Mouse (Mus musculus): ENCODE measurements around the gene Tbc1d7. TPM values are rescaled to one million over a fixed set of nuclear protein-coding genes. Genes with fewer than 3 reads are reported as not detected.

The Tbc1d7 gene
- polyA plus RNA-seq, 1 experiment from 2014 or later, result 67.1 TPM

GRCm38 (mm10) chr13:43102943-43103342 is 68.4 kb downstream of the Tbc1d7 start:
- Histone ChIP-seq H3K9me3 (peaks cover 6% of the 10 kb centered on the region; the same call in 1 of the 2 replicates), H3K9ac (replicated peaks) (no peak overlapping the region), H3K4me1 (replicated peaks) (no peaks in the 10 kb centered on the region), H3K27ac (no peak overlapping the region), H3K4me2 (no peak overlapping the region), H3K4me3 (replicated peaks) (no peak overlapping the region), H3K36me3 (no peaks in the 10 kb centered on the region), H3K27me3 (no peaks in the 10 kb centered on the region)
- WGBS, result 74% methylated on average over 7 of the region's 7 CpGs
- ATAC-seq (ENCODE audit: insufficient number of reproducible peaks, insufficient read depth, low FRiP score, low TSS enrichment, low read depth), result no peak

Other genes with a start within 250 kb of the Tbc1d7 start
- 0.23 and 0.37 TPM in 2 replicates for gene Gfod1, start 132.7 kb upstream of the Tbc1d7 start, polyA plus RNA-seq (2016; fragmentation: Nextera tagmentation; extraction: Ambion mirVana)
- gene Sirt5, start 194.0 kb upstream of the Tbc1d7 start, polyA plus RNA-seq (2016; fragmentation: Nextera tagmentation; extraction: Ambion mirVana), result 54.9 and 59.9 TPM in 2 replicates
- 171 and 177 TPM in 2 replicates for gene Nol7, start 226.9 kb upstream of the Tbc1d7 start, polyA plus RNA-seq (2016; fragmentation: Nextera tagmentation; extraction: Ambion mirVana)

Data from limb, embryonic 12.5 days (tissue).